Mouse (Mus musculus) liver, adult 2 months (tissue): ENCODE measurements around the gene Ifnz. TPM values are rescaled to one million over a fixed set of nuclear protein-coding genes. Genes with fewer than 3 reads are reported as not detected.
"Not testable (repeated sequence)": the region's sequence is repeated elsewhere in the genome, so short reads cannot be mapped to it uniquely, and the experiment has no call there.

Source experiments
- DNase-seq: peaks from one replicate; pipeline ENCODE4 v3.0.0-alpha.2; 2011; ENCODE audit warnings: low read depth, low spot score; ENCODE audit errors: extremely low read depth
- H3K27ac ChIP-seq: fragments of 200-500 bp; replicated peaks from 2 replicates; pipeline ENCODE4 v1.5.1; 2012; ENCODE audit warnings: low read depth, mild to moderate bottlenecking, control low read depth, inconsistent platforms, low read length; ENCODE audit not compliant: insufficient read depth
- H3K27me3 ChIP-seq: fragments of 200-500 bp; 2 replicates; pipeline ENCODE4 v1.6.1; 2012; ENCODE audit warnings: mild to moderate bottlenecking, moderate library complexity, low read length, inconsistent platforms; ENCODE audit not compliant: control insufficient read depth, insufficient read depth
- H3K36me3 ChIP-seq: fragments of 200-500 bp; 2 replicates; pipeline ENCODE4 v1.6.1; 2012; ENCODE audit warnings: low read length, inconsistent platforms; ENCODE audit not compliant: control insufficient read depth, insufficient read depth
- H3K4me1 ChIP-seq: fragments of 200-500 bp; 2 replicates; pipeline ENCODE4 v1.6.1; 2011; ENCODE audit warnings: low read length; ENCODE audit not compliant: control insufficient read depth, insufficient read depth
- H3K4me3 ChIP-seq: fragments of 200-500 bp; 2 replicates; pipeline ENCODE4 v1.5.1; 2011; ENCODE audit warnings: low read depth, mild to moderate bottlenecking, control low read depth, low read length, moderate library complexity; ENCODE audit not compliant: insufficient read depth
- H3K79me2 ChIP-seq: fragments of 200-500 bp; 2 replicates; pipeline ENCODE4 v1.6.1; 2012; ENCODE audit warnings: inconsistent platforms, mild to moderate bottlenecking, low read length, moderate library complexity; ENCODE audit not compliant: control insufficient read depth, insufficient read depth
- H3K9ac ChIP-seq: fragments of 200-500 bp; 2 replicates; pipeline ENCODE4 v1.6.1; 2012; ENCODE audit warnings: low read depth, mild to moderate bottlenecking, control low read depth, inconsistent platforms, low read length
- CTCF ChIP-seq: fragments of 200-500 bp; IDR thresholded peaks from 2 replicates; pipeline ENCODE4 v1.5.1; 2011; ENCODE audit warnings: low read depth, low read length, control low read depth
- POLR2A ChIP-seq: fragments of 200-500 bp; IDR thresholded peaks from 2 replicates; pipeline ENCODE4 v1.6.1; 2011; ENCODE audit warnings: low read length, control low read depth; ENCODE audit not compliant: insufficient read depth; ENCODE audit errors: extremely low read depth
- WGBS: fragments of 180-500 bp; shearing (Covaris S2); methylation state at CpG from one replicate; pipeline ENCODE4 v1.1.7; 2018; 5-methylcytosine and 5-hydroxymethylcytosine counted together
- polyA plus RNA-seq: library from polyadenylated mRNA; depleted of rRNA; stranded (reverse); fragments of >200 nt; gene quantifications from 2 replicates; pipeline ENCODE4 v1.2.3, GENCODE M21; 2012
- total RNA-seq: library from RNA; depleted of rRNA; stranded (reverse); fragments of >200 nt; gene quantifications from 2 replicates; pipeline ENCODE4 v1.2.3, GENCODE M21; 2014

Gene Ifnz
- total and polyA plus RNA-seq, 2 experiments: not detected

DNA sequence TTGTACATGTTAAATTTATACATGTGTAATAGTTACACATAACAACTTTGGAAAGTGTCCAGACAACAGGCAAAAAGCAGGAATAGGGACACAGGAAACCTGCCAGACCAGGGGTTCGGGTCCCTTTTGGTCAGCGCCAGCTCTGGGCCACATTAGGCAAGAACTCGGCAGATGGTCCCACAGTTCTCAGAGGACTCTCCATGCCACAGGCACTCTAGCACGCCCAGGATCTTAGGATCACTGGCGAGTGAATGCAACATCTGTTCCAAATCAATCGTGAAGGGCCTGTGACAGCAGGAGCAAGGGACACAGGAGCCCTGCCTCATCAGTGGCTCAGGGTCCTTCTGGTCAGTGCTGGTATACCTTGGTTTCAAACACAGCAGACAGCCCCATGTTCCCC lies 32.0 kb upstream of the Ifnz start:
- Histone ChIP-seq H3K27me3 (no peaks in the 10 kb centered on the region), H3K27ac (no peak overlapping the region), H3K36me3 (no peaks in the 10 kb centered on the region), H3K4me1 (no peaks in the 10 kb centered on the region), H3K9ac (no peak overlapping the region), H3K79me2 (no peaks in the 10 kb centered on the region), H3K4me3 (no peak overlapping the region)
- no peak for DNase-seq
- TF ChIP-seq POLR2A (no peak), CTCF (no peak)
- WGBS: 82% methylated on average over 6 of the region's 6 CpGs

- not testable (repeated sequence) for H3K4me1 ChIP-seq, H3K27ac ChIP-seq, DNase-seq, H3K4me3 ChIP-seq, H3K36me3 ChIP-seq, H3K27me3 ChIP-seq, H3K9ac ChIP-seq, H3K79me2 ChIP-seq
- 81% methylated on average over 15 of the region's 15 CpGs for WGBS
Measured at GRCm38 (mm10) chr4:88754818-88755340, 27.1 kb upstream of the Ifnz start, which contains the start of gene Gm13271. TSS of gene Gm13271 (plus strand) at chr4:88754868.

GRCm38 (mm10) chr4:88756581-88757513 lies 25.1 kb upstream of the Ifnz start:
- H3K79me2 ChIP-seq, H3K27me3 ChIP-seq, H3K4me1 ChIP-seq, DNase-seq, H3K36me3 ChIP-seq: not testable (repeated sequence)
- H3K27ac ChIP-seq: peak overlapping the region; percentile 78
- peak overlapping the region; percentile 79 for H3K9ac ChIP-seq
- peak overlapping the region; percentile 46 for H3K4me3 ChIP-seq
- WGBS: 10% methylated on average over 29 of the region's 31 CpGs

GRCm38 (mm10) chr4:88757628-88758031 lies 24.3 kb upstream of the Ifnz start:
- not testable (repeated sequence) for H3K36me3 ChIP-seq, H3K27ac ChIP-seq, H3K27me3 ChIP-seq, H3K79me2 ChIP-seq, H3K4me1 ChIP-seq
- Histone ChIP-seq H3K4me3 (peak overlapping the region; percentile 46), H3K9ac (0 out of 2 replicates have a peak overlapping the region, but pooled peaks have one; percentile 79)
- WGBS: 0% methylated on average over 21 of the region's 21 CpGs
- peak; percentile 73 for TF ChIP-seq CTCF
- DNase-seq: peak; percentile 71

GRCm38 (mm10) chr4:88758751-88759150 lies 23.2 kb upstream of the Ifnz start:
- H3K4me1 ChIP-seq, H3K9ac ChIP-seq, H3K79me2 ChIP-seq, H3K27me3 ChIP-seq, DNase-seq, H3K4me3 ChIP-seq, H3K27ac ChIP-seq, H3K36me3 ChIP-seq: not testable (repeated sequence)
- 81% methylated on average over 9 of the region's 9 CpGs for WGBS

DNA sequence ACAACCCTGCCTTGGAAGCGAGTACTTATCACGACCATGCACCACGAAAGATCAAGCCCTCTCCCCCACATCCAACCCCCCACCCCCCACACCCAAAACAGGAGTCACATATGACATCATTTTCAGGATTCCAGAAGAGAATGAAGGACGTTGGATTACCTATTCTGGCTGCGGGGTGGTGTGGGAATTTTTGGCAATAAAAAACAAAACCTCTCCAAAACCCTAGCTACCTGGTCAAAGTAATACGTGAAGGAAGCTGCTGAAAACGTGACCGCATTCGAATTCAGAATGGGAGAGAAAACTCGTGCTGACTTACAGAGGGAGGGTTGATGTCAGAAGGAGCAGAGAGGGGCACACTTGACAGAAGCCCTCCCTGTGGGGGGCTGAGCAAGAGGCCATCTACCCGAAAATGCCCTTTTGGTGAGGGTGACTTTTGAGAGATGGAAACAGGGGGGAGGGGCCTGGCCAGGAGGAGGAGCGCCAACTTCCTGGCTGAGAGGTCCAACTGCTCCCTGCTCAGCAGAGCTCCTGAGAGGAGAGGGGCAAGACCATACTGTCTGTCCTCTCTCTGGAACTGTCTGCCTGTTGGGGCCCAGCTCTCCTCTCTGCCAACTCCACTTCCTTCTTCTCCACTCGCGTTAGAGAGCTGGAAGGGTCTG lies 22.2 kb upstream of the Ifnz start, which contains the start of gene Gm13283:
Gm13283 (plus strand) TSS at position 510 of the 659 bp plus-strand sequence.
- not testable (repeated sequence) for H3K27me3 ChIP-seq, H3K36me3 ChIP-seq, H3K79me2 ChIP-seq, DNase-seq, H3K4me1 ChIP-seq
- H3K27ac ChIP-seq: peak within 1 kb of the TSS; percentile 43; the same call in 1 of the 2 replicates
- H3K9ac ChIP-seq: 0 out of 2 replicates have a peak within 1 kb of the TSS, but pooled peaks have one; percentile 67
- peak within 1 kb of the TSS; percentile 9; the same call in 1 of the 2 replicates for H3K4me3 ChIP-seq
- WGBS: 19% methylated on average over 11 of the region's 14 CpGs
